Mouse (Mus musculus): ENCODE data around the gene Grik4.

Gene Grik4

GRCm38 (mm10) chr9:42533491-42533890 lies 410.8 kb downstream of the Grik4 start:
- no peak for DNase-seq

- no peak for DNase-seq
These were observed 411.3 kb downstream of the Grik4 start for GRCm38 (mm10) chr9:42533041-42533440.

DNA sequence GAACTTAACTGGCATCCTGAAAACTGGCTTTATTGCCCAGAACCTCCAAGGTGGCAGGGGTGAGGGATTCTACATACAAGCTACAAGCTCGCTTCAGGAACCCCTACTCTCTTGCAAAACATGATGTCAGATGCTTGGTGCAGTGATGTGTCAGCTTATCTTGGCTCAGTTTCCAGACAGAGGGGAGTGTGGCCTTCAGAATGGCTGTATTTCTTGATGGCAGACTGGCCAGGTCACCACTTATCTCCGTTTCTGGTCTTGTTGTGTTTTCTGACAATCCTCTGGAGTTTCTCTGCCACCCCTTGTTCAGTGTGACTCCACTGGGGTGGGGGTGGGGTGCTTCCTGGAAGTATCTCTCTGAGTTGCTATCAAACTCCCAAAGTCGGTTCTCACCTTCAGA lies 412.3 kb downstream of the Grik4 start:
- DNase-seq = no peak

DNA sequence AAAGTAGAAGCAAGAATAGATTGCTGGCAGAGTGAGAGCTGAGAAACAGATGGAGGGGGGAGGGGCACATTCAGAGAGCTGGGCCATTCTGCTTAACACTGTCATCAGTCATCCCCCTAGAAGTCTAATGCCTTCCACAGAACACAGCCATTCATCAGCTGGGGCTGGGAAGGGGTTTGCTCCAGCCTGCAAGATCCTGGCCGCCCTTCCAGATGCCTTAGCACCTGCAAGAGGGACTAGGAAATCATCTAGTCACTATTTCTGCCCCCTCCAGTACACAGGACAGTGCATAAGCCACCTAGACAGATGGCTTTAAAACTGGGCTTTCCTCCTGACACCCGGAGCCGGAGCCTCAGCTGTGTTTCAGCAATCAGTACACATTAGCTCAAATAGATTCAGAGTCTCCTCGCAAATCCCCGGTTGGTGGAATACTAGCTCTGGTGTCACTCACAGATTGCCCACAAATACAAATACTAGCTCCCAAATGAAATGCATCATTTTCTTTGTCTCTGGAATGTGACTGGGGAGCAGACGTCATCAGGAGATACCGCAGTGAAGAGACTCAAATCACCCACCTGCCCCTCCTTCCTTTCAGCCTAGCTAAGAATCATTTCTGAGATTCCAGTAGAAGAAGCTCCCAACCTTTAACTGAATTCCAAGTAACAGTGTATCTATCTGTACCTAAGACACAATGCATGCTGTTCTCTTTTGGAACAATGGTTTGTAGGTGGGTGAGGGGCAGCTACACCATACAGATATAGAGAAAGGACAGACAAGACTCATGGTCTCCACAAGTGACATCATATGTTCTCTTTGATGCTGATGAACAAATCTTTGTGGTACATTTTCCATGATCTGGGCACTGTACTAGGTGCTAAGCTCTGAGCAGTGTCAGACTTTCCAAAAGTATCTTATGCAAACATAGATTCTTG lies 413.8 kb downstream of the Grik4 start:
- peak; percentile 38 for DNase-seq

GRCm38 (mm10) chr9:42520587-42521084 lies 423.7 kb downstream of the Grik4 start:
- DNase-seq = peak; percentile 42

GRCm38 (mm10) chr9:42518163-42518562 lies 426.1 kb downstream of the Grik4 start:
- DNase-seq = no peak

GRCm38 (mm10) chr9:42513159-42513558 lies 431.1 kb downstream of the Grik4 start:
- no peak for DNase-seq

- DNase-seq = no peak
These were observed 432.0 kb downstream of the Grik4 start for GRCm38 (mm10) chr9:42512312-42512711.

DNA sequence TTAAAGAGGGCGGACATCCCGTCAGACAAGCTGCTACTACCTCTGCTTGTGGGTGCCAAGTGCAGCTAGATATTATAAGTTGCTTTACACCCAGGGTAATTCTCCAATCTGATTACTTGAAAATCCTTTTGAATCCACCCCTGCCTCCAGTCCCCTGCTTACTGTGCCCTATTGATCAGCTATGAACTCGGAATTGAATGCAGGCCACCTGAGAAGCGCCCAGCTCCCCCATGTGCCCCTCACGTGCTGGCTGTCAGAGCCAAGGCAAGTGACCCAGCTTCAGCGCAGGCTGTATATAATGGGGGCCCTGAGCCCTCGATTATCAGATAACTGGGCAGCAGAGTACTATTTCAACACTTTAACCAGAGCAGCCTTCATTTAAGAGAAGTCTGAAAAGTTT lies 436.1 kb downstream of the Grik4 start:
- DNase-seq = no peak

DNA sequence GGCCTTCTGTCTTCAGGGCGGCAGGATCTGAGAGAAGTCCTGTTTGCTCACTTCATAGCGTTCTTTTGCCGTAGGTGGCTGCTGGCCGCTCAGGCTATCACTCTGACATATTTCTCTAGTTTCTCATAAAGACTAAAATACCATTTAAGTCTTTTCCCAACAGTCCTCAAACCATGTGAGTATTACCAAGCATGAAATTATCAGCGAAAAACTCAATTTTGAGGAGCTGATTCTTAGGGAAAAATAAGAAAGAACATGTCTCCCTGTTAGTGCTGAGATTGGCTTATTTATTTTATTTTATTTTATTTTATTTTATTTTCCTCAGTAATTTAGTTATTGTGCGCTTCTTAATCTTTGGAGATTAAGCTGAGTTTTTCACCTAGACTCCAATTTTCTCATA lies 436.6 kb downstream of the Grik4 start, which contains the start of gene Tbcel:
Tbcel (minus strand) TSS at position 101 of the 400 bp plus-strand sequence.
- no peak for DNase-seq

- DNase-seq = no peak
These were observed 437.3 kb downstream of the Grik4 start for GRCm38 (mm10) chr9:42507022-42507421.

DNA sequence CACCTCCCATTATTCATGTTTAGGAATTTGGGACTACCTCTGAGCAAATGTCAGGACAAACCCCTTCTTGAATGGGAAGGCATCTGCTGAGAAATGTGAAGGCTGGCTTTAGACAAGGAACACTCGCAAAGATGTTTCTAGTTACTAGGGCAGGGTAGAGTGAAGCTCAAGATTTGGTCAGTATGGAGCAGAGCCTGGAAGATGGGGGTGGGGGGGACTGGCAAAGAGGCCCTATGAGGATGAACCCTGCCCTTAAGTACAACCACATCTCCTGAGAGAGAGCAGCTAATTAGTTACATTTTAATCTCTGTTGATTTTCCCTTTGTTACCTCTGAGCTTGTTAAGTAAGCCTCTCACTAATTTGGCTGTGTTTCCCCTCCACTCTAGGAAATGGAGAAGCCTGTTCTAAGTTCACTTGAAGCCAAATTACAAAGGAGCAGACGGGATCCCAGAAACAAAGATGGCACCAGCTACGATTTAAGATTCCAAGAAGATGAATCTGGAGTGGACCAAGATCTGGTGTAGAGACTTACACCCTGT lies 439.3 kb downstream of the Grik4 start:
- DNase-seq = no peak

GRCm38 (mm10) chr9:42504559-42504958 lies 439.7 kb downstream of the Grik4 start:
- no peak for DNase-seq

GRCm38 (mm10) chr9:42503709-42504108 lies 440.6 kb downstream of the Grik4 start:
- no peak for DNase-seq

- no peak for DNase-seq
These were observed 448.0 kb downstream of the Grik4 start for GRCm38 (mm10) chr9:42496296-42496695.

- DNase-seq = peak; percentile 44
These were observed 452.5 kb downstream of the Grik4 start for GRCm38 (mm10) chr9:42491780-42492179.

GRCm38 (mm10) chr9:42490589-42491382 lies 453.5 kb downstream of the Grik4 start:
- DNase-seq = no peak

GRCm38 (mm10) chr9:42488071-42488470 lies 456.2 kb downstream of the Grik4 start:
- no peak for DNase-seq

GRCm38 (mm10) chr9:42486913-42487312 lies 457.4 kb downstream of the Grik4 start:
- DNase-seq = no peak

- DNase-seq = no peak
These were observed 459.6 kb downstream of the Grik4 start for GRCm38 (mm10) chr9:42484667-42485066.

DNA sequence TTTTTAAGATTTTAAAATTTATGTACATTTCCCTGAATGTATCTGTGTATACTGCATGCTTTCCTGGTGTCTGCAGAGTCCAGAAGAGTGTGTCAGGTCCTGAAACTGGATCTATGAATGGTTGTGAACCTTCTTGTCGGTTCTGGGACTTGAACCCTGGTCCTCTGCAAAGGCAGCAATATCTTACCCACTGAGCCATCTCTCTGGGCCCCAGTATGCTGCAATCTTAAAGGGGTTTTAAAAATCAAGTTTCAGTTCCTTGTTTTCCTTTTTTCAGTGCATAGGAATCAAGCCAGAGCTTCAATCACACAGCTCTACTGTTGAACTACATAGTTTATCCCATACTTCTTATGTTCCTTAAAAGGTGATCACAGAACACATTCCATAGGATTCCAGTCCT lies 461.3 kb downstream of the Grik4 start:
- DNase-seq = no peak

DNA sequence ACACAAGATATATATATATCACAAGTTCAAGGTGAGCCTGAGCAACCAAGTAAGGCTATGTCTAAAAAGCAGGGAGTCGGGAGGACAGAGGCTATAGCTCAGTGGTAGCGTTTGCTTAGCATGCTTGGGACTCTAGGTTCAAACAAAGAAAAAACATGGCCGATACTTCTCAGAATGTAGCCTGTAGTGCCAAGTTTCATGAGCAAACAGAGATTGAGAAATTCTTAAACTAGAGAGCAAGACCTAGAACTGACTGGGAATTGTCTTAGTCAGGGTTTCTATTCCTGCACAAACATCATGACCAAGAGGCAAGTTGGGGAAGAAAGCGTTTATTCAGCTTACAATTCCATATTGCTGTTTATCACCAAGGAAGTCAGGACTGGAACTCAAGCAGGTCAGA lies 468.1 kb downstream of the Grik4 start:
- DNase-seq = no peak

GRCm38 (mm10) chr9:42474244-42474643 lies 470.0 kb downstream of the Grik4 start:
- DNase-seq = no peak

All from right cerebral cortex, postnatal 25 days (tissue).